Mouse (Mus musculus) CH12.LX (cell line): Measurements from ENCODE around the gene Gm6614.

ENCODE experiments used
- CTCF ChIP-seq, 2 experiments: IDR thresholded peaks in 1 of 2; conservative IDR thresholded peaks in 1 of 2; 2 replicates each; pipeline ENCODE4 v1.5.1; 2011 to 2012; ENCODE audit warnings: low read depth in 2 of 2, low read length in 2 of 2, improper control_type of control experiment in 1 of 2, inconsistent platforms in 1 of 2, mild to moderate bottlenecking in 1 of 2, moderate library complexity in 1 of 2
- EP300 ChIP-seq: IDR thresholded peaks from 2 replicates; pipeline ENCODE4 v1.6.1; 2011; ENCODE audit warnings: low read length, improper control_type of control experiment
- ZKSCAN1 ChIP-seq: IDR thresholded peaks from 2 replicates; pipeline ENCODE4 v1.6.1; 2012; ENCODE audit warnings: low read depth, inconsistent platforms, low read length, improper control_type of control experiment, borderline replicate concordance
- ZNF384 ChIP-seq: IDR thresholded peaks from 2 replicates; pipeline ENCODE4 v1.6.1; 2012; ENCODE audit warnings: low read depth, low read length, improper control_type of control experiment, inconsistent platforms

DNA sequence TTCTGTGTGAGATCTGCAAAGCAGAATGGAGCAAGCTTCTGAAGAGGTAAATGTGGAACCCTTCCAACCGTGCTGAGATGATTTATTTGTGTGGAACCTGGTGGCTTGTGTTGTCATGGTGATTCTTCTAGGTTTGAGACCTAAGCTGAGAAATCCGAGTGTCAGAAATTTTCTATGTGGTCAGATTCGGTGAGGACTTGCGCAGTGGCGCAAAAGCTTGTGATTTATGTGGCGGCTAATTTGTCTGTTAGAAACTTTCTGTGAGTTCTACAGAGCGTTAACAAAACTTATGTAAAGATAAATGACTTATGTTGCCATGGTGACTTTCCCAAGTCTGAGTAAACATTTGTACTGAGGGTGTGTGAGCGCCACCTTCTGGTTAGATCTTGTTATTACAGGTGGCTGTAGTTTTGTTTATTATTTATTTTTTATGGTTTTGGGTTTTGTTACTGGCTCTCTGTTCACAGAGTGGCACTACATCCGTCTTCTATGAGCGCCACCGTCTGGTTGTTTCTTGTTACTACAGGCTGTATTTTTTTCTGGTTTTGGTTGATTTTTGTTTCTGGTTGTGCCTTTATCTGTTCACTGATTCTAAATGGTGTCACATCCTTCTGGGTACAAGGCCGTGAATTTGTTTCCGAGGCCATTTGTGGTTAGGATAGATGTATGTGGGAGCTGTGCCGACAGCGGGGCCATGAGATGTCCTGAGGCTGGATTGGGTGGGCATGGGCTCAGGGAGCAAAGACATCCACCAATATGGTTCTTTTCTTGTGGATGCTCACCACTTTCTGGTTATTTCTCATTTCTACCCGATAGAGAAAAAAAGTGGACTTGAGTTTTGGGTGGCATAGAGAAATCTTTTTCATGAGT, 29.3 kb upstream of the Gm6614 start:
- TF ChIP-seq ZKSCAN1 (no peak), CTCF (conservative IDR thresholded peaks at IDR 0.05 in 1 of 2, IDR thresholded peaks at IDR 0.05 in 1 of 2; ENCODE audit: low read depth in 2 of 2, low read length in 2 of 2) (peak; percentile 26 to 38; a peak in 2 of 4 replicates), ZNF384 (no peak), EP300 (no peak)
